11 mouse cellular contexts compared by ENCODE assay signal in genomic region chr12:80010947-80011346, GRCm38 (mm10).
"Had no signal": no experiment of that assay in that cellular context is flagged by ENCODE, and none has a peak within 500 bp of the region (broad histone marks: within the 10 kb centered on the region; RNA-seq: fewer than 3 reads in every experiment).

No protein-coding gene starts in this region.

- H3K9ac ChIP-seq: limb, embryonic 15.5 days; liver, embryonic 12.5 days; midbrain, embryonic 15.5 days; neural tube, embryonic 12.5 days had no signal

- DNase-seq: kidney, adult 8-10 months; kidney, postnatal 25 days; thymus, postnatal 4 days had no signal

- ATAC-seq: liver, embryonic 12.5 days; midbrain, embryonic 15.5 days had no signal

- H3K4me3 ChIP-seq: left cerebral cortex, adult 2 months; limb, embryonic 15.5 days; liver, embryonic 12.5 days; megakaryocyte, embryonic 14.5 days; midbrain, embryonic 15.5 days; neural tube, embryonic 12.5 days had no signal

- H3K4me2 ChIP-seq: limb, embryonic 15.5 days; liver, embryonic 12.5 days; midbrain, embryonic 11.5 days; midbrain, embryonic 15.5 days; neural tube, embryonic 12.5 days had no signal

- H3K27me3 ChIP-seq: limb, embryonic 15.5 days; midbrain, embryonic 15.5 days; neural tube, embryonic 12.5 days had no signal

- H3K36me3 ChIP-seq: limb, embryonic 15.5 days; liver, embryonic 12.5 days; midbrain, embryonic 15.5 days; neural tube, embryonic 12.5 days had no signal

- H3K9me3 ChIP-seq: limb, embryonic 15.5 days; liver, embryonic 12.5 days; megakaryocyte, embryonic 14.5 days; midbrain, embryonic 15.5 days; neural tube, embryonic 12.5 days had no signal

- H3K27ac ChIP-seq: left cerebral cortex, adult 2 months; liver, embryonic 12.5 days; midbrain, embryonic 15.5 days; neural tube, embryonic 12.5 days; stomach, postnatal 0 days had no signal
